Mouse (Mus musculus) heart, embryonic 12.5 days (tissue): Measurements from ENCODE around the gene Tnrc6a. TPM values are rescaled to one million over a fixed set of nuclear protein-coding genes. Genes with fewer than 3 reads are reported as not detected.

Experiments
- ATAC-seq: fragments of 200-750 bp; cut with Nextera tagmentation; 2 replicates; pipeline ENCODE4 v1.8.0; 2017; ENCODE audit warnings: moderate TSS enrichment, moderate library complexity; ENCODE audit not compliant: insufficient number of reproducible peaks, low FRiP score
- H3K27ac ChIP-seq: fragments of 300-500 bp; sonication (generic); 2 replicates; pipeline ENCODE4 v1.5.1; 2016; ENCODE audit warnings: mild to moderate bottlenecking, moderate library complexity; ENCODE audit not compliant: poor library complexity, severe bottlenecking
- H3K27me3 ChIP-seq: fragments of 300-500 bp; sonication (generic); replicated peaks from 2 replicates; pipeline ENCODE4 v1.6.1; 2016; ENCODE audit warnings: mild to moderate bottlenecking, moderate library complexity
- H3K36me3 ChIP-seq: fragments of 300-500 bp; sonication (generic); 2 replicates; pipeline ENCODE4 v1.6.1; 2016; ENCODE audit warnings: mild to moderate bottlenecking, moderate library complexity
- H3K4me1 ChIP-seq: fragments of 300-500 bp; sonication (generic); replicated peaks from 2 replicates; pipeline ENCODE4 v1.6.1; 2016; ENCODE audit warnings: mild to moderate bottlenecking
- H3K4me2 ChIP-seq: fragments of 300-500 bp; sonication (generic); 2 replicates; pipeline ENCODE4 v1.6.1; 2016; ENCODE audit warnings: mild to moderate bottlenecking, moderate library complexity
- H3K4me3 ChIP-seq: fragments of 300-500 bp; sonication (generic); 2 replicates; pipeline ENCODE4 v1.5.1; 2016; ENCODE audit warnings: mild to moderate bottlenecking
- H3K9ac ChIP-seq: fragments of 300-500 bp; sonication (generic); 2 replicates; pipeline ENCODE4 v1.6.1; 2016; ENCODE audit warnings: mild to moderate bottlenecking, moderate library complexity
- H3K9me3 ChIP-seq: fragments of 300-500 bp; sonication (generic); replicated peaks from 2 replicates; pipeline ENCODE4 v1.6.1; 2016; ENCODE audit warnings: mild to moderate bottlenecking, moderate library complexity
- WGBS: fragments of 180-500 bp; shearing (Covaris S2); methylation state at CpG from one replicate; pipeline ENCODE4 v1.1.7; 2016; 5-methylcytosine and 5-hydroxymethylcytosine counted together
- polyA plus RNA-seq: library from polyadenylated mRNA; unstranded; fragments of >200 nt; fragmentation: Nextera tagmentation; extraction: Ambion mirVana; gene quantifications from 2 replicates; pipeline ENCODE4 v1.2.1, GENCODE M21; 2016

The Tnrc6a gene
- polyA plus RNA-seq, 1 experiment from 2014 or later: 48.9 TPM

- no peak overlapping the region for H3K4me3 ChIP-seq
- peaks cover 10% of the 10 kb centered on the region for H3K4me1 ChIP-seq
- no peak overlapping the region for H3K27ac ChIP-seq
- H3K9ac ChIP-seq: no peak overlapping the region
- no peaks in the 10 kb centered on the region for H3K27me3 ChIP-seq
- no peaks in the 10 kb centered on the region for H3K9me3 ChIP-seq
- H3K4me2 ChIP-seq: no peak overlapping the region
- 80% methylated on average over 5 of the region's 5 CpGs for WGBS
- ATAC-seq: no peak
- H3K36me3 ChIP-seq: peaks cover 86% of the 10 kb centered on the region
Measured at GRCm38 (mm10) chr7:123191731-123192130, 68.0 kb downstream of the Tnrc6a start.

- no peak overlapping the region for H3K4me3 ChIP-seq
- H3K9me3 ChIP-seq: no peaks in the 10 kb centered on the region
- no peak overlapping the region for H3K27ac ChIP-seq
- peaks cover 73% of the 10 kb centered on the region for H3K36me3 ChIP-seq
- H3K4me2 ChIP-seq: no peak overlapping the region
- ATAC-seq: no peak
- no peak overlapping the region for H3K9ac ChIP-seq
- no peaks in the 10 kb centered on the region for H3K27me3 ChIP-seq
- peaks cover 10% of the 10 kb centered on the region for H3K4me1 ChIP-seq
- 95% methylated on average over 12 of the region's 12 CpGs for WGBS
Measured at GRCm38 (mm10) chr7:123193201-123193600, 69.5 kb downstream of the Tnrc6a start.

GRCm38 (mm10) chr7:123194696-123195095, 71.0 kb downstream of the Tnrc6a start:
- ATAC-seq: no peak
- no peaks in the 10 kb centered on the region for H3K9me3 ChIP-seq
- 90% methylated on average over 8 of the region's 8 CpGs for WGBS

GRCm38 (mm10) chr7:123196432-123196831, 72.7 kb downstream of the Tnrc6a start:
- peaks cover 10% of the 10 kb centered on the region for H3K4me1 ChIP-seq
- H3K27me3 ChIP-seq: no peaks in the 10 kb centered on the region
- H3K9ac ChIP-seq: no peak overlapping the region
- ATAC-seq: no peak
- H3K4me3 ChIP-seq: no peak overlapping the region
- peaks cover 41% of the 10 kb centered on the region for H3K36me3 ChIP-seq
- H3K4me2 ChIP-seq: no peak overlapping the region
- H3K9me3 ChIP-seq: no peaks in the 10 kb centered on the region
- 61% methylated on average over 5 of the region's 5 CpGs for WGBS
- H3K27ac ChIP-seq: no peak overlapping the region

More at GRCm38 (mm10) chr7:123194696-123195095, 71.0 kb downstream of the Tnrc6a start:
- Histone ChIP-seq H3K9ac (no peak overlapping the region), H3K27me3 (no peaks in the 10 kb centered on the region), H3K4me3 (no peak overlapping the region), H3K27ac (no peak overlapping the region), H3K4me1 (peaks cover 10% of the 10 kb centered on the region), H3K36me3 (peaks cover 58% of the 10 kb centered on the region), H3K4me2 (no peak overlapping the region)

- Histone ChIP-seq H3K9me3 (no peaks in the 10 kb centered on the region), H3K4me2 (no peak overlapping the region), H3K4me3 (no peak overlapping the region), H3K36me3 (peaks cover 20% of the 10 kb centered on the region), H3K27me3 (no peaks in the 10 kb centered on the region), H3K4me1 (peaks cover 10% of the 10 kb centered on the region), H3K27ac (no peak overlapping the region), H3K9ac (no peak overlapping the region)
- 68% methylated on average over 10 of the region's 10 CpGs for WGBS
- ATAC-seq: no peak
Measured at GRCm38 (mm10) chr7:123198695-123199094, 75.0 kb downstream of the Tnrc6a start.

GRCm38 (mm10) chr7:123199151-123199550, 75.5 kb downstream of the Tnrc6a start:
- no peak overlapping the region for H3K27ac ChIP-seq
- peaks cover 10% of the 10 kb centered on the region for H3K4me1 ChIP-seq
- WGBS: 68% methylated on average over 3 of the region's 3 CpGs
- no peak for ATAC-seq
- H3K9ac ChIP-seq: no peak overlapping the region
- H3K36me3 ChIP-seq: peaks cover 17% of the 10 kb centered on the region
- H3K9me3 ChIP-seq: no peaks in the 10 kb centered on the region
- no peaks in the 10 kb centered on the region for H3K27me3 ChIP-seq
- H3K4me2 ChIP-seq: no peak overlapping the region
- H3K4me3 ChIP-seq: no peak overlapping the region

- Histone ChIP-seq H3K4me3 (no peak overlapping the region), H3K27ac (no peak overlapping the region), H3K4me1 (peaks cover 10% of the 10 kb centered on the region), H3K4me2 (no peak overlapping the region), H3K36me3 (peaks cover 14% of the 10 kb centered on the region), H3K9ac (no peak overlapping the region), H3K9me3 (no peaks in the 10 kb centered on the region), H3K27me3 (no peaks in the 10 kb centered on the region)
- no peak for ATAC-seq
- WGBS: 89% methylated on average over 15 of the region's 15 CpGs
Measured at GRCm38 (mm10) chr7:123199656-123200206, 76.0 kb downstream of the Tnrc6a start.

- H3K36me3 ChIP-seq: peaks cover 4% of the 10 kb centered on the region; the same call in 1 of the 2 replicates
Measured at GRCm38 (mm10) chr7:123200722-123201121, 77.0 kb downstream of the Tnrc6a start.

GRCm38 (mm10) chr7:123205261-123205660, 81.6 kb downstream of the Tnrc6a start:
- Histone ChIP-seq H3K27ac (no peak overlapping the region), H3K9me3 (no peaks in the 10 kb centered on the region), H3K4me2 (no peak overlapping the region), H3K9ac (no peak overlapping the region), H3K4me1 (peaks cover 10% of the 10 kb centered on the region), H3K4me3 (no peak overlapping the region), H3K36me3 (no peaks in the 10 kb centered on the region), H3K27me3 (no peaks in the 10 kb centered on the region)
- WGBS: 26% methylated on average over 14 of the region's 14 CpGs
- ATAC-seq: no peak

More at GRCm38 (mm10) chr7:123200722-123201121, 77.0 kb downstream of the Tnrc6a start:
- Histone ChIP-seq H3K9ac (no peak overlapping the region), H3K27ac (no peak overlapping the region), H3K4me2 (no peak overlapping the region), H3K9me3 (no peaks in the 10 kb centered on the region), H3K4me1 (peaks cover 10% of the 10 kb centered on the region), H3K27me3 (no peaks in the 10 kb centered on the region), H3K4me3 (no peak overlapping the region)
- ATAC-seq: no peak
- WGBS: 78% methylated on average over 9 of the region's 9 CpGs

GRCm38 (mm10) chr7:123207561-123207960, 83.9 kb downstream of the Tnrc6a start:
- H3K36me3 ChIP-seq: no peaks in the 10 kb centered on the region
- H3K9ac ChIP-seq: no peak overlapping the region
- no peak overlapping the region for H3K4me3 ChIP-seq
- H3K27me3 ChIP-seq: no peaks in the 10 kb centered on the region
- no peaks in the 10 kb centered on the region for H3K9me3 ChIP-seq
- ATAC-seq: no peak
- peaks cover 13% of the 10 kb centered on the region for H3K4me1 ChIP-seq
- no peak overlapping the region for H3K4me2 ChIP-seq
- WGBS: 66% methylated on average over 6 of the region's 6 CpGs
- H3K27ac ChIP-seq: no peak overlapping the region

GRCm38 (mm10) chr7:123209864-123210263, 86.2 kb downstream of the Tnrc6a start:
- Histone ChIP-seq H3K4me2 (0 out of 2 replicates have a peak overlapping the region, but pooled peaks have one; percentile 10), H3K27ac (no peak overlapping the region)
- 8% methylated on average over 9 of the region's 9 CpGs for WGBS

GRCm38 (mm10) chr7:123211461-123211860, 87.8 kb downstream of the Tnrc6a start:
- H3K27ac ChIP-seq: no peak overlapping the region
- no peak overlapping the region for H3K9ac ChIP-seq
- no peak overlapping the region for H3K4me2 ChIP-seq
- H3K27me3 ChIP-seq: no peaks in the 10 kb centered on the region
- H3K9me3 ChIP-seq: no peaks in the 10 kb centered on the region
- no peak overlapping the region for H3K4me3 ChIP-seq
- no peak for ATAC-seq
- H3K4me1 ChIP-seq: peaks cover 20% of the 10 kb centered on the region
- WGBS: 56% methylated on average over 5 of the region's 5 CpGs
- no peaks in the 10 kb centered on the region for H3K36me3 ChIP-seq

More at GRCm38 (mm10) chr7:123209864-123210263, 86.2 kb downstream of the Tnrc6a start:
- ATAC-seq: no peak
- Histone ChIP-seq H3K4me1 (peaks cover 20% of the 10 kb centered on the region), H3K9ac (no peak overlapping the region), H3K4me3 (no peak overlapping the region), H3K9me3 (no peaks in the 10 kb centered on the region), H3K27me3 (no peaks in the 10 kb centered on the region), H3K36me3 (no peaks in the 10 kb centered on the region)
